Mouse (Mus musculus): Measurements from ENCODE around the gene Pqlc3.
A peak's percentile ranks its signal among the peaks of the same experiment; 100 is the strongest.

The Pqlc3 gene

DNA sequence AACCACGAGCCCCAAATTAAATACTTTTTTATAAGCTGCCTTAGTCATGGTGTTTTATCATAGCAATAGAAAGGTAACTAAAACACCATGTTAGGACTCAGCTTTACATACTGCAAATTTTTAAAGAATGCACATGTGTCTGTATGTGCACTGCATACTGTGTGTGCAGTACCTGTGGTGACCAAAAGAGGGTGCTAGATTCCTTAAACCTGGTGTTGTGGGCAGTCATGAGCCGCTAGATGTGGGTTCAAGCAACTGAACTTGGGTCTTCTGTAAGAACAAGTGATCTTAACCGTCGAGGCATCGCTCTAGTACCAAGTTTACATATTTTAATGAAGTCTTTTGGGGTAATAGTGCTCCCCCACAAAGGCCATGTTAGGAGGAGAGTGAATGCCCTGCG lies 9.3 kb upstream of the Pqlc3 start:
- no peak for DNase-seq (ENCODE audit: low read depth)

DNA sequence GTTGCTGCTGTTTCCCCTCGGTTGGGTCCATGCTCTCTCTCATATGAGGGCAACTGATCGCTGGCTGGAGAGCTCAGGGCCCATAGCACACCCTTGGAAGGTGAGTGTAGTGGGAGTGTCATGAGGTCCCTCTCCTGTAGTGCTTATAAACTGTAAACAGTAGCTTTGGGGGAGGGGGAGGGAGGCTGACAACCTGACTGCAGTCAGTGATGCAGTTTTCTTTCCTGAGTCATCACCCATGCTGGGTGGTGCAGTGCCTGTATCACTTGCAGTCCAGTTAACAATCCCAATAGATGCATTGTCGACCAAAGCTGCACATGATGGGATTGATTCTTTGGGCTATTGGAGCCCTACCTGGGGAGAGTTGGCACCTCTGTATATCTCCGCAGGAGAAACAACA lies 1.0 kb upstream of the Pqlc3 start:
- peak; percentile 31 for DNase-seq (ENCODE audit: low read depth)

DNA sequence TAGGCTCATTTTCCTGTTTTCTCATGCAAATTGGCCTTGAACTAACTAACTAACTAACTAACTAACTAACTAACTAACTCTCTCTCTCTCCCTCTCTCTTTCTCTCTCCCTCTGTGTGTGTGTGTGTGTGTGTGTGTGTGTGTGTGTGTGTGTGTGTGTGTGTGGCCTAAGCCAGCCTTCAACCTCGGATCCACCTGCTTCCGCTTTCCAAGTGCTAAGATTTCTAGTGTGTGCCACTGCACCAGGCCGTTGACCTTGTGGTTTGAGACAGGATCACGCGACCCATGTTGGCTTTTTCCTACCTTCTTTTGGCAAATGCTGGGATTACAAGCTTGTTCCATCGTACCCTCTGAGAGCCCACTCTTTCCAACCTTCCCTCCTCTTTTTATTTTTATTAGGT lies 420 bp upstream of the Pqlc3 start:
- DNase-seq (ENCODE audit: low read depth): peak; percentile 57

DNA sequence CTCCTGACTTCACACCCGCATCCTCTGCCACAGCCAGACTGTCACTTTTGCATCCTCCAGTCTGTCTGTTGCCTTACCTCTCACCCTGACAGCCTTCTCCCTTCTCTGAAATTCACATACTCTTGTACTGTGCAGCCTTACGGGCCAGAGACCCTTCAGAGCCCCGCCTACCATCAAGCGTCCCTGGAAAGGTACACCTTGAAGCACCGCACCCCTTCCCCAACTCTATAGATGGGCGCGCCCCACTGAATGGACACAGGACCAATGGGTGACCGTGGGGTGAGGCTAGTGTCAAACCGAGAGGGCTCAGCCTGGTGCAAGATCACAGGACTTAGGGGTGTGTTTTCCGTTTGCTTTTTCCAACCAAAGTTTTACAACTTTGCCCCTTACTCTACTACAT lies 1.1 kb downstream of the Pqlc3 start:
- DNase-seq (ENCODE audit: low read depth): peak; percentile 48

DNA sequence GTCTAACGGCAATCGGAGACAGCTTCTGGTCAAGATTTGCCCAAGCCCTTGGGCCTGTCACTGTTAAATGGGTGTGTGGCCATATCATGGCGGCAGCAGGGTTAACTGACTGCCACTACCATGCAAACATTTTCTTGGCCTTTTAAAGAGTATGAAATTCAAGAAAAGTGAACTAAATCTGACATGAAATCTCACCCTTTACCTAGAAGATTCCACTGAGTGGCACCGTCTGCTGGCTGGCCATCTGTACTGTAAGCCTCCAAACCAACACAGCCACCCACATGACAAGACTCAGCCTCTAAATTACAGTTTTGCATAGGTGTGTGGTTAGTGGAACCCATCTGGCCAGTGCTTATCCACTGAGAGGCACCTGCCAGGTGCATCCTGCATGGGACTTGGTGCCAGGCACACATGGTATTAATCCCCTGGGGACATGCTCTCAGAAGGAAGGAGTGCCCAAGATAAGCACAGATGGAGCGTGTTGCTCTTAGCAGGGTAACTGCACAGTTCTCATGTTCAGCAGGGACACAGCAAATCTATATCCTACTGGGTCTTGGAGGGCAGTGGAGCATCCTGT lies 3.2 kb downstream of the Pqlc3 start:
- DNase-seq (ENCODE audit: low read depth): no peak

DNA sequence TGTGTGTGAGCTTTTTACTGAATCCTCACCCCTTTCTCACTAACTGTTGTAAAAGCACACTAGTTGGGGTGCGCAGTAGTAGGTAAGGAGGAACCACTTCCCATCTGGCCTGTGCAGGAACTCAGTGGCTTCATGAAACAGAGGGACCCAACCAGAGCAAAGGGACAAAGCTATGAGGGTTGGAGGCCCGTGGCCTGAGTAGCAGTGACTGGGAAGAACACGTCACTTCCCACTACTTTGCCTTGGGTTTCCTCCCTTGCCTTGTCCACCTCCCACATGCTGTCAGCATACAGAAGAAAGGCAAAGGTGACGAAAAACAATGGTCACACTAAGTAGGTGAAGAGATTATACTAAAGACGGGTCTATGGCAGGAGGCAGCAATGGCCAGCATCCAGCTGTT lies 3.9 kb downstream of the Pqlc3 start:
- DNase-seq (ENCODE audit: low read depth): no peak

DNA sequence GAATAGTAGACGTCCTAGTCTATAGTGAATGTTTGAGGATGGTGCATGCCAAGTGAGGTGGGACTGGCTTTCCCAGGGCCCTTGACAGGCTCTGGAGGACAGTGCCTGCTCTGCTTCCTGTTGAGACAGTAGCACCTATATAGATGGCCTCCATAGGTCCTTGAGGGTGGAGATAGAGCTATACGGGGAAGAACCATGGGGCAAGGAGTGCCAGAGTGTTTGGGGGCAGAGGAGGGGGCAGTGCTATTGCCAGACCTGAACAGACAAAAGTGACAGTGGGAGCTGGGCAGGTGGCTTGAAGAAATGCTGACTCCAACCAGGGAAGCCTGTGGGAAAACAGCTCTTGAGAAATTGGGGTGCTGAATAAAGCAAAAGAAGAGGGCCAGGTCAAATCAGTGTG lies 5.9 kb downstream of the Pqlc3 start:
- no peak for DNase-seq (ENCODE audit: low read depth)

DNA sequence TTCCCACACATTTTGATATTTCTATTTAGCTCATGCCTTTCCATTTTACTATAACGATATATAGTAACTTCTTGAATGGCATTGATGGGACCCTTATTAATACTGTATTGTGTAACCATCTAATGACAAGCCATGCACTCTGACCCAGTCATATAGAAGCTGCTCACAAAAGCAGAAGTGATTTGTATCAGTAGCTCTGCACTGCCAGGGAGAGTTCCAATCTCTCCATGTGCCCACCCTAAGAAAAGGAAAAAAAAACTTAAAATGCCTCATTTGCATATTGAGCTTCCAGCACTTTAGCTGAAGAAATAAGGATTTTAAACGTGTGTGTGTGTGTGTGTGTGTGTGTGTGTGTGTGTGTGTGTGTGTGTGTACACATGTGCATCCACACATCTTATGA lies 7.9 kb downstream of the Pqlc3 start:
- DNase-seq (ENCODE audit: low read depth): no peak

DNA sequence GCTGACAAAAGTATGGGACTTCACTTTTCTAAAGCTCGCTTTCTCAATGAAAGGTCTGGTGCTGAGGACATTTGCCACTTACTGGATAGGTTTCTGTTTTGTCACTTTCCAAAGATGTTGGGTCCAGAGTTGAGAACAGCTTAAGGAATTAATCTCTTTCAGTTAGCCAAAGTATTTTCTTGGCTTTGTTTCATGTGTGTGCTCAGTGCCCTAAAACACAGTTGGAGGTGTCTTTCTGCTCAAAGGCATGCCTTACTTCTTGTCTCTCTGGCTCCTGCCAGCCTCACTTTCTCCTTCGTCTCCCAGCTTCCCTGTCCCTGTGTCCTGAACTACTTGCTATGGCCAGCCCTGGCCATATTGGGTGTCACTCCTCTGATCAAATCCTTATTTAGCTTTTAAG lies 8.8 kb downstream of the Pqlc3 start:
- no peak for DNase-seq (ENCODE audit: low read depth)

DNA sequence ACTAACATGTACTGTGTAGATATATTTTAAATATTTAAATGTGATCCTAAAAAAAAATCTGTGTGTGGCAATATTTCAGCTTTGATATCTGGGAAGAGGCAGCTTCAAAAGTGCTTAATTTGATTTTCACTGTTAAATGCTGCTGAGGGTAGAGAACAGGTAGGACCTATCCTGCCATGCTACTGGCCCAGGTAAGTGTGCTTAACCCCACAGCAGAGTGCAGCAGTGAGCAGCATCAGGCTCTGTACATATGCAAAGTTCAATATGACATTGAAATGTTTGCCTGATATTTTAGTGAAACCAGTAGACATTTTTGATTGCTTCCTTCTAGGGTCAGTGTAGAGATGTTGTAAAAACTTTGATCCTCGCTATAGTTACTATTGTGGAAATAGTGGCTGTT lies 14.4 kb downstream of the Pqlc3 start:
- DNase-seq (ENCODE audit: low read depth): peak; percentile 38

DNA sequence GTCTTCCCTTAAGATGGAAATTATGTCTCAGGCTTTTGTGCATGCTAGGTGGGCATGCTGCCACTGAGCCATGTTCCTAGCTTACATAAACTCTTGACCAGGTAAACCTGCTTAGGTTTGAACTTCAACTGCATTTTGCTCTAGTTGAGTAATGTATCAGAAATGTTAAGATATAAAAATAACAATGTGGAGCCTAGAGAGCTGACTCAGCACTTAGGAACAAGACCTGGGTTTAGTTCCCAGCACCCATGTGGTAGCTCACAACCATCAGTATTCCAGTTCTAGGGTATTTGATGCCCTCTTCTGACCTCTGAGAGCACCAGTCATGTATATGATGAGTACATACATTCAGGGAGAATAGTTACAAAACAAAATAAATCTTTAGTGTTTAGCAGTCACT lies 23.1 kb downstream of the Pqlc3 start:
- no peak for DNase-seq (ENCODE audit: low read depth)

DNA sequence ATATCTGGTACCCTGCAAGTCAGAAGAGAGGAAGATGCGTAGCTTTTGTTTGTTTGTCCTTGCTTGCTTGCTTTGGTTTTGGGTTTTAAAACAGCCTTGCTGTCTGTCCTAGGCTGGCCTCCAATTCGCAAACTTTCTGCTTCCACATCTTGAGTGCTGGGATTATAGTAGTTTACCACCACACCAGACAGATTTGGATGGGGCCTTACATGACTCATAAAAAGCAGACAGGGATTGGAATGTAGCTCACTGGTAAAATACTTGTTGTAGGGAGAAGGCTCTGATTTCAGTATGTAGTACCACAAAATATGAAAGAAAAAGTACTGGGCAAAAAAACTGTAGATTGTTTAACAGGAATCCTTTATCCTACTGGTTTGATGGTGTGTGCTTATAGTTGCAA lies 33.4 kb downstream of the Pqlc3 start:
- DNase-seq (ENCODE audit: low read depth): no peak

DNA sequence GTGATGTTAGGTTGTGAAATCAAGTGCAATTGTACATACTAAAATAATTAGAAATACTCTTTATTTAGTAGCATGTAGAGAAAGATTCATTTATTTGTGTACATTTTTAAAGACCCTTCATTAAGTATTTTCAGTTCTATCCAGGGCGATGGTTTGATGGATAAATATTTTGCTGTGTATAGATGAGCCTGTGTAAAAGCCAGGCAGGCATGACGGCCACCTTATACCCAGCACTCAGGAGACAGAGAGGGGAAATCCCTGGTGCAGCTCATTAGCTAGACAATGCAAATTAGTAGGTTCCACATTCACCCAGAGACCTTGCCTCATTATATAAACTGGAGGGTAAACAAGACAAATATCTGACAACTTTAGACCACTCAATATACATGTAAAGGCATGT lies 36.9 kb downstream of the Pqlc3 start:
- peak; percentile 29 for DNase-seq (ENCODE audit: low read depth)

DNA sequence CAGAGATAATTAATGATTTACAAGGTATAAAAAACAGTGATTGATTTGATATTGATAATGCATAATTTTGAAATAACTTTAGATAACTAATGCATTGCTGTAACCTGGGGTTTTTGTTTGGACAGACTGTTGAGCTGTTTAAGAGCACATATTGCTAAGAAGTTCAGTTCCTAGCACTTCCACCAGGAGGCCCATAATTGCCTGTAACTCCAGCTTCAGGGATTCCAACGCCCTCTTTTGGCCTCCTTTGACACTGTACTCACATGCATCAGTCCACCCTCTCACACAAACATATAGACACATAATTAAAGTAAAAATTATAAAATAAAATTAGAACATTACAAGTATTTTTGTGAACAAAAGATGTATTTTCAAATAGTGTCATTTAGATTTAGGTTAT lies 41.4 kb downstream of the Pqlc3 start:
- DNase-seq (ENCODE audit: low read depth): peak; percentile 53

DNA sequence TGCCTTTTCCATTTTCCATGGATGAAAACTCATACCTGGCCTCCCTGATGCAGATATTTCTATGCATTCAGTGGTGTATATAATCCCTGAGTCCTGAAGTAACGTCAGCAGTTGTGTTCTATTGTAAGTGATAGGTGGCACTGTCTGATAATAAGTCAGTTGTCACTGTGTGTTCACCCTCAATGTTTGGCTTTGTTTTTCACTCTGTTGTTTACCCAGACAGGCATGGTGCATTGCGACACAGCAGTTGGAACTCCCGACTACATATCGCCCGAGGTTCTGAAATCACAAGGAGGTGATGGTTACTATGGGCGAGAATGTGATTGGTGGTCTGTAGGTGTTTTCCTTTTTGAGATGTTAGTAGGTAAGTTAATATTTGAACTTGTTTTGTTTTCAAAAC lies 52.0 kb downstream of the Pqlc3 start:
- no peak for DNase-seq (ENCODE audit: low read depth)

DNA sequence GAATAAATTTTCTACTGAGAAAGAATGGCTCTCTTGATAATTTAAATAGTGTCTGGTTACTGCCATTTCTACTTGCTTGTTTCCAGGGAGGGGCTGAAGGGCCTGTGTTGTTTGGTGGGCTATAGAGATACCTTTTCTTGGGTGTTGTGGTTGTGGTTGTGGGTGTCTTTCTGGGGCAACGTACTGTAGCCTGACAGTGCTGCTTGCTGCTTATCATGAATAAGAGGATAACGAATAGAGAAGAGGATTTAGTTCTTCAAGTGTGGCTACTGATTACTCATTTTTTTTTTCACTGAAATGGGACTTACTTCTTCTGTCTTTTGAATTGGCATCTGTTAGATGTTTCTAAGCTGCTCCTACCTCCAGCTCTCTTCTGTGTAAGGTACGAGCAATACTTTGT lies 58.2 kb downstream of the Pqlc3 start:
- no peak for DNase-seq (ENCODE audit: low read depth)

Data from induced T-regulatory cell, adult 2 months (primary cell).